Mouse (Mus musculus) CH12.LX (cell line): ENCODE data around the gene B4gat1. TPM values are rescaled to one million over a fixed set of nuclear protein-coding genes. Genes with fewer than 3 reads are reported as not detected.

Experiments
- DNase-seq: peaks from one replicate; pipeline ENCODE4 v3.0.0-alpha.2; 2013; ENCODE audit errors: extremely low read depth
- H3K27ac ChIP-seq: 2 replicates; pipeline ENCODE4 v1.5.1; 2012; ENCODE audit warnings: low read depth, mild to moderate bottlenecking, control low read depth, moderate library complexity; ENCODE audit not compliant: insufficient read depth
- H3K27me3 ChIP-seq: replicated peaks from 2 replicates; pipeline ENCODE3; 2012; ENCODE audit warnings: inconsistent platforms
- H3K36me3 ChIP-seq, 2 experiments: replicated peaks in 1 of 2; 2 replicates each; pipeline versions ENCODE3 to v1.6.1; 2012; ENCODE audit warnings: inconsistent platforms in 1 of 2, low read length in 1 of 2, mild to moderate bottlenecking in 1 of 2, mixed read lengths in 1 of 2, moderate library complexity in 1 of 2; ENCODE audit not compliant: control insufficient read depth in 1 of 2, insufficient read depth in 1 of 2
- H3K4me1 ChIP-seq, 2 experiments: 2 replicates each; pipeline ENCODE4 v1.6.1; 2012; ENCODE audit warnings: inconsistent platforms in 1 of 2, moderate library complexity in 1 of 2; ENCODE audit not compliant: insufficient read depth in 2 of 2, control insufficient read depth in 1 of 2
- H3K4me2 ChIP-seq: 2 replicates; pipeline ENCODE4 v1.6.1; 2012; ENCODE audit warnings: low read depth, mild to moderate bottlenecking, control low read depth; ENCODE audit not compliant: poor library complexity, insufficient read depth, severe bottlenecking
- H3K4me3 ChIP-seq, 3 experiments: fragments of 150-350 bp in 1 of 3; sonication (generic) in 1 of 3; replicated peaks in 1 of 3; 2 replicates each; pipeline versions ENCODE3 to v1.5.1; 2011 to 2012; ENCODE audit warnings: low read depth in 2 of 3, low read length in 2 of 3, mild to moderate bottlenecking in 2 of 3, moderate library complexity in 2 of 3, control low read depth in 1 of 3, improper control_type of control experiment in 1 of 3, inconsistent platforms in 1 of 3, mixed read lengths in 1 of 3; ENCODE audit not compliant: poor library complexity in 1 of 3
- H3K79me2 ChIP-seq: replicated peaks from 2 replicates; pipeline ENCODE4 v1.6.1; 2012; ENCODE audit warnings: mild to moderate bottlenecking, moderate library complexity; ENCODE audit not compliant: control insufficient read depth, poor library complexity, insufficient read depth, severe bottlenecking; ENCODE audit errors: extremely low read depth
- H3K9ac ChIP-seq: 2 replicates; pipeline ENCODE4 v1.6.1; 2012; ENCODE audit warnings: low read depth, mild to moderate bottlenecking, control low read depth, moderate library complexity; ENCODE audit not compliant: insufficient read depth
- H3K9me3 ChIP-seq: replicated peaks from 2 replicates; pipeline ENCODE3; 2012; ENCODE audit warnings: low read length, inconsistent platforms, mixed read lengths
- BHLHE40 ChIP-seq: IDR thresholded peaks from 2 replicates; pipeline ENCODE4 v1.6.1; 2011; ENCODE audit warnings: mild to moderate bottlenecking, low read depth, low read length, improper control_type of control experiment
- CTCF ChIP-seq, 2 experiments: IDR thresholded peaks in 1 of 2; conservative IDR thresholded peaks in 1 of 2; 2 replicates each; pipeline ENCODE4 v1.5.1; 2011 to 2012; ENCODE audit warnings: low read depth in 2 of 2, low read length in 2 of 2, improper control_type of control experiment in 1 of 2, inconsistent platforms in 1 of 2, mild to moderate bottlenecking in 1 of 2, moderate library complexity in 1 of 2
- EP300 ChIP-seq: IDR thresholded peaks from 2 replicates; pipeline ENCODE4 v1.6.1; 2011; ENCODE audit warnings: low read length, improper control_type of control experiment
- GABPA ChIP-seq: IDR thresholded peaks from 2 replicates; pipeline ENCODE4 v1.6.1; 2012; ENCODE audit warnings: low read depth, low read length, improper control_type of control experiment, inconsistent platforms; ENCODE audit not compliant: insufficient replicate concordance
- HCFC1 ChIP-seq: IDR thresholded peaks from 2 replicates; pipeline ENCODE4 v1.6.1; 2012; ENCODE audit warnings: low read depth, mild to moderate bottlenecking, inconsistent platforms, low read length, improper control_type of control experiment
- IRF4 ChIP-seq: IDR thresholded peaks from 2 replicates; pipeline ENCODE4 v1.6.1; 2014; ENCODE audit warnings: low read depth, mild to moderate bottlenecking, inconsistent platforms, low read length, improper control_type of control experiment
- JUN ChIP-seq: IDR thresholded peaks from 2 replicates; pipeline ENCODE4 v1.6.1; 2011; ENCODE audit warnings: low read depth, mild to moderate bottlenecking, low read length, improper control_type of control experiment, moderate library complexity; ENCODE audit not compliant: insufficient read depth
- JUND ChIP-seq: conservative IDR thresholded peaks from 2 replicates; pipeline ENCODE4 v1.6.1; 2011; ENCODE audit warnings: low read depth, low read length, improper control_type of control experiment
- MAFK ChIP-seq: IDR thresholded peaks from 2 replicates; pipeline ENCODE4 v1.6.1; 2011; ENCODE audit warnings: low read length, improper control_type of control experiment; ENCODE audit not compliant: insufficient replicate concordance
- NELFE ChIP-seq: IDR thresholded peaks from 2 replicates; pipeline ENCODE4 v1.6.1; 2011; ENCODE audit warnings: low read depth, low read length, improper control_type of control experiment
- POLR2AphosphoS2 ChIP-seq: IDR thresholded peaks from 2 replicates; pipeline ENCODE4 v1.6.1; 2011; ENCODE audit warnings: low read depth, low read length, improper control_type of control experiment
- RAD21 ChIP-seq: IDR thresholded peaks from 2 replicates; pipeline ENCODE4 v1.6.1; 2011; ENCODE audit warnings: low read depth, mild to moderate bottlenecking, low read length, improper control_type of control experiment, moderate library complexity
- SIN3A ChIP-seq: IDR thresholded peaks from 2 replicates; pipeline ENCODE4 v1.6.1; 2012; ENCODE audit warnings: low read length, improper control_type of control experiment, inconsistent platforms
- USF2 ChIP-seq: conservative IDR thresholded peaks from 2 replicates; pipeline ENCODE4 v1.6.1; 2011; ENCODE audit warnings: low read depth, low read length, improper control_type of control experiment
- ZC3H11A ChIP-seq: IDR thresholded peaks from 2 replicates; pipeline ENCODE4 v1.6.1; 2012; ENCODE audit warnings: low read depth, mild to moderate bottlenecking, inconsistent platforms, low read length, improper control_type of control experiment
- ZMIZ1 ChIP-seq: IDR thresholded peaks from 2 replicates; pipeline ENCODE4 v1.6.1; 2012; ENCODE audit warnings: low read depth, mild to moderate bottlenecking, inconsistent platforms, low read length, improper control_type of control experiment
- dilution Hi-C: fragments of 300-500 bp; cut with MboI; formaldehyde crosslinking; loops from 2 replicates; pipeline ENCODE4 v1.14.3; 2020; ENCODE audit warnings: low sequenced_read_pairs; ENCODE audit not compliant: extremely low pct_unique_long_range_greater_than_20kb, extremely low pct_ligation_motif_present
- in situ Hi-C: fragments of 300-500 bp; cut with MboI; formaldehyde crosslinking; loops from 3 replicates; pipeline ENCODE4 v1.14.3; 2019; ENCODE audit warnings: low sequenced_read_pairs, low pct_ligation_motif_present, low pct_unique_long_range_greater_than_20kb, mixed read lengths
- polyA plus RNA-seq: library from polyadenylated mRNA; unstranded; fragments of >175 nt; gene quantifications from 2 replicates; pipeline ENCODE4 v1.2.1, GENCODE M21; 2012; ENCODE audit warnings: low read depth; ENCODE audit not compliant: insufficient read length
- total RNA-seq, 2 experiments: library from RNA; depleted of rRNA; stranded (reverse); fragments of 300-350 nt in 1 of 2; fragments of >200 nt in 1 of 2; gene quantifications; 2 replicates each; pipeline ENCODE4 v1.2.3; 2012 to 2014

The B4gat1 gene
- total and polyA plus RNA-seq, 3 experiments, result 5.2 to 12.1 (median 6.9) TPM

DNA sequence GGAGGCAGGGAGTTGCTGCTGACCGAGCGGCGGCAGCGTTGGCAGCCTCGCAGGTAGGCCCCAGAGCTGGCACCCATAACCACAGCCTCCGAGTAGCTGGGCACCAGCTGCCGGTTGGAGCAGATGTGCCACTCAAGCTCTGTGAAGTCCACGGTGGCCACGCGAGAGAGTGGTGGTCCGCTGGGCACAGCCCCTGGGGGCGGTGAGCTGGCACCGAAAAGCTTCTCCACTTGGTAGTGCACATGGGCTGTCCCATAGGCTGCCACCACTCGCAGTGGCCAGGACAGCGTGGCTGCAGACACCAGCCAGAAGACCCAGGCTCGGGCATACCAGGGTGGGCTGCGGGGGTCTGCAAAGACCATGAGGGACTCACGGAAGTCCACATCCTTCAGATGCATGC lies 43.4 kb downstream of the B4gat1 start:
- no peak overlapping the region for H3K4me3 ChIP-seq
- in situ Hi-C loops, result no loop called here
- peaks cover 77% of the 10 kb centered on the region for H3K27me3 ChIP-seq

DNA sequence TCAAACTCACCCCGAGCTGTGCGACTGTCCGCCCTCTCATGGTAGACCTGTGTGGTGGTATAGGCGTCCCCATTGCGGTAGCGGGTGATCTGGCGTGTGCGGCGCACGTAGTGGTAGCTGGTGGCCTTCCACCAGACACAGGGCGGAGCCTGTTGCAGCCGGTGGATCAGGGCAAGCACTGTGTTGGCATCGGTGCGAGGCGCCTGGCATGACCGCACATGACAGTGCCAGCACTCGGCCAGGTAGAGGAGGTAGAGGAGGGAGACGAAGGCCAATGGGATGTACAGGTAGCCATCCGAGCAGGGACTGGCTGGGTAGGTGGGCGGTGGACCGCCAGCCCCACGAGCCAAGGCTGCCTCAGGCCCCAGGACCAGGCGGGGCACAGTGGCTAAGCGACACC lies 44.0 kb downstream of the B4gat1 start:
- in situ Hi-C loops, result no loop called here
- Histone ChIP-seq H3K4me3 (no peak overlapping the region), H3K27ac (peak overlapping the region; percentile 2; the same call in 1 of the 2 replicates), H3K4me2 (no peak overlapping the region), H3K4me1 (peaks cover 4 to 13% of the 10 kb centered on the region in 2 experiments), H3K36me3 (no peaks in the 10 kb centered on the region), H3K9me3 (peaks cover 5% of the 10 kb centered on the region), H3K9ac (no peak overlapping the region), H3K79me2 (no peaks in the 10 kb centered on the region), H3K27me3 (peaks cover 75% of the 10 kb centered on the region)
- dilution Hi-C loops, result no loop called here
- no peak for DNase-seq
- TF ChIP-seq ZC3H11A (no peak), POLR2AphosphoS2 (no peak), USF2 (no peak), SIN3A (no peak), RAD21 (no peak), EP300 (no peak), JUN (no peak), HCFC1 (no peak), IRF4 (no peak)

More for the DNA sequence above, 43.4 kb downstream of the B4gat1 start:
- DNase-seq, result no peak
- H3K9ac ChIP-seq, result no peak overlapping the region
- no peaks in the 10 kb centered on the region for H3K36me3 ChIP-seq
- no peaks in the 10 kb centered on the region for H3K79me2 ChIP-seq
- no peak overlapping the region for H3K4me2 ChIP-seq
- no peak overlapping the region for H3K27ac ChIP-seq
- dilution Hi-C loops, result no loop called here
- TF ChIP-seq RAD21 (no peak), MAFK (no peak)
- H3K4me1 ChIP-seq, result peaks cover 0 to 9% of the 10 kb centered on the region in 2 experiments; a peak in 2 of 4 replicates
- H3K9me3 ChIP-seq, result peaks cover 5% of the 10 kb centered on the region

DNA sequence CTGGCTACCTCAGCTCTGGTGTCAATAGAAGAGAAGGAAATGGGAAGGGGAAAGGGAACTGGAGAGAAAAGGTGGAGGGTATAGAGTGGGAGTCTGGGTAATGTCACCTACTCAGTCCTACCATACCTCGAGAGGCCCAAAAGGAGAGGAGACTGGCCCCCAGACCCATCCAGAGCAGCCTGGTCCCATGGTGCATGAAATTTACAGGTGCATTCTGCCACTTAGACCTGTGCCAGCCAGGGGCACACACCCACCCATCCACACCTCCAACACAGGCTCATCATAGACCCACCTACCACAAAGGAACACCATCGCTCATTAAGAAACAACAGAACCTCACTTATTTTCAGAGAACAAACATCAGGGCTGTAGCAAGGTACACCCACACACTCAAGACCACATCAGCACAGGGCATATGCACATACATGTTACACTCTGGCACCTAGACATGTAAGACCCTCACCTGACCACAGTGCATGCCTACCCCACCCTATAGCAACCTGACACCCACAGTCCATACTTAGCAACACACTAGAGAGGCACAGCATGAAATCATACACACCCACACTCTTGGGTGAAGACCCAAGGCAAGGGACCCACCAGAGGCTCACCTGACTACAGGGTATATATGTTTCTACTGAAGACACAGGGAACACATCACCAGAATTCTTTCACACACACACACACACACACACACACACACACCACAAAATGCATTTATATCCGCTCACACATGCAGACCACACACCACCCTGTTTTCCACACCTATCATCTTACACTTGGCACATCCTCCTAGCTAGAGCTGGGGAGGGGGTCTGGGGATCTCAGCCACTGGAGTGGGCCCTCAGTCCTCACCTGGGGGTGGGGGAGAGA lies 45.6 kb downstream of the B4gat1 start:
- no peak overlapping the region for H3K27ac ChIP-seq
- in situ Hi-C loops, result no loop called here
- no peak overlapping the region for H3K4me2 ChIP-seq
- no peak overlapping the region for H3K4me3 ChIP-seq
- no peak overlapping the region for H3K9ac ChIP-seq
- H3K9me3 ChIP-seq, result peaks cover 5% of the 10 kb centered on the region
- peaks cover 10 to 14% of the 10 kb centered on the region in 2 experiments for H3K4me1 ChIP-seq
- peaks cover 64% of the 10 kb centered on the region for H3K27me3 ChIP-seq
- no peak for DNase-seq
- no peak for TF ChIP-seq GABPA
- TF ChIP-seq NELFE, result no peak
- no peak for TF ChIP-seq JUND
- no peak for TF ChIP-seq CTCF (conservative IDR thresholded peaks at IDR 0.05 in 1 of 2, IDR thresholded peaks at IDR 0.05 in 1 of 2; ENCODE audit: low read depth in 2 of 2, low read length in 2 of 2)
- TF ChIP-seq BHLHE40, result no peak
- no peak for TF ChIP-seq JUN
- no peak for TF ChIP-seq IRF4
- TF ChIP-seq ZMIZ1, result no peak
- TF ChIP-seq, all 38 proteins: peak for 0
- dilution Hi-C loops, result no loop called here
- Histone ChIP-seq H3K36me3 (no peaks in the 10 kb centered on the region), H3K79me2 (no peaks in the 10 kb centered on the region)
